Mouse (Mus musculus) stomach, postnatal 0 days (tissue): ENCODE data around the gene Thg1l. TPM values are rescaled to one million over a fixed set of nuclear protein-coding genes. Genes with fewer than 3 reads are reported as not detected.

Source experiments
- ATAC-seq: fragments of 200-750 bp; cut with Nextera tagmentation; 2 replicates; pipeline ENCODE4 v1.8.0; 2017; ENCODE audit not compliant: low FRiP score, low TSS enrichment
- DNase-seq: peaks from one replicate; pipeline ENCODE4 v3.0.0-alpha.2; 2016; ENCODE audit warnings: low spot score
- H3K27ac ChIP-seq: fragments of 300-500 bp; sonication (generic); replicated peaks from 2 replicates; pipeline ENCODE4 v1.5.1; 2014; ENCODE audit warnings: mild to moderate bottlenecking, control low read depth
- H3K27me3 ChIP-seq: fragments of 300-500 bp; sonication (generic); 2 replicates; pipeline ENCODE4 v1.6.1; 2014; ENCODE audit warnings: low read length; ENCODE audit not compliant: control insufficient read depth, insufficient read depth
- H3K36me3 ChIP-seq: fragments of 300-500 bp; sonication (generic); 2 replicates; pipeline ENCODE4 v1.6.1; 2014; ENCODE audit warnings: low read length, mixed read lengths; ENCODE audit not compliant: control insufficient read depth, insufficient read depth
- H3K4me1 ChIP-seq: fragments of 300-500 bp; sonication (generic); replicated peaks from 2 replicates; pipeline ENCODE4 v1.6.1; 2014; ENCODE audit warnings: antibody characterized with exemption; ENCODE audit not compliant: control insufficient read depth, insufficient read depth
- H3K4me2 ChIP-seq: fragments of 300-500 bp; sonication (generic); replicated peaks from 2 replicates; pipeline ENCODE4 v1.6.1; 2014; ENCODE audit warnings: low read depth, mild to moderate bottlenecking, control low read depth, moderate library complexity
- H3K4me3 ChIP-seq: fragments of 300-500 bp; sonication (generic); 2 replicates; pipeline ENCODE4 v1.5.1; 2014; ENCODE audit warnings: low read depth, low read length, control low read depth
- H3K9ac ChIP-seq: fragments of 300-500 bp; sonication (generic); 2 replicates; pipeline ENCODE4 v1.6.1; 2014; ENCODE audit warnings: mild to moderate bottlenecking, low read length, control low read depth, mixed read lengths
- H3K9me3 ChIP-seq: fragments of 300-500 bp; sonication (generic); 2 replicates; pipeline ENCODE4 v1.6.1; 2016; ENCODE audit warnings: low read length; ENCODE audit not compliant: control insufficient read depth
- CTCF ChIP-seq: IDR thresholded peaks from 2 replicates; pipeline ENCODE4 v1.5.1; 2016; ENCODE audit warnings: antibody characterized with exemption, low read depth, mild to moderate bottlenecking, moderate library complexity
- EP300 ChIP-seq: optimal IDR thresholded peaks from 2 replicates; pipeline ENCODE3; 2016; ENCODE audit warnings: antibody characterized with exemption
- WGBS: fragments of 180-500 bp; shearing (Covaris S2); extraction: QIAGEN DNeasy Blood & Tissue Kit; methylation state at CpG from one replicate; pipeline ENCODE4 v1.1.7; 2014; 5-methylcytosine and 5-hydroxymethylcytosine counted together
- polyA plus RNA-seq: library from polyadenylated mRNA; unstranded; fragments of >200 nt; fragmentation: Nextera tagmentation; extraction: Ambion mirVana; gene quantifications from 2 replicates; pipeline ENCODE4 v1.2.1, GENCODE M21; 2015

Thg1l gene
- polyA plus RNA-seq, 1 experiment from 2014 or later = 6.9 TPM

DNA sequence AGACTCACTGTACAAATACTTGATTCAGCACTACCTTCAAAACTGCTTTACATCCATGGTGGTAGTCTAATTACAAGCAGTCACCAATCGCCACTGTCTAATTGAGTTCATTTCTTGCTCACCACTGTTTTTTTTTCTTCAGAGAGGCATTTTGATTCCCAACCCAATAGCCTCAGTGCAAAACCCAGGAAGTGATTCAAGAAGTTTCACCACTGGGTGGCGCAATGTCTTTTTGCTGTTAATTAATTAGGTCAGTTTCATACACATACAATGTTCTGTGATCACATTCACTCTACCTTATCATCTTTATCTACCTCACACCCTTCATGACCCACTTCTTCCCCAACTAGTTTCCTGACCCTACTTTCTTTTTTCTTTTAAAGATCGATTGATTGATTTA, 4.3 kb upstream of the Thg1l start:
- H3K4me3 ChIP-seq = no peak overlapping the region
- peak; percentile 32 for DNase-seq
- no peaks in the 10 kb centered on the region for H3K36me3 ChIP-seq
- 82% methylated on average over 3 of the region's 3 CpGs for WGBS
- no peak overlapping the region for H3K4me2 ChIP-seq
- H3K9me3 ChIP-seq = no peaks in the 10 kb centered on the region
- no peak for TF ChIP-seq EP300
- TF ChIP-seq CTCF = peak; percentile 63
- no peak overlapping the region for H3K9ac ChIP-seq
- no peaks in the 10 kb centered on the region for H3K27me3 ChIP-seq
- no peaks in the 10 kb centered on the region for H3K4me1 ChIP-seq
- H3K27ac ChIP-seq = no peak overlapping the region
- no peak for ATAC-seq

DNA sequence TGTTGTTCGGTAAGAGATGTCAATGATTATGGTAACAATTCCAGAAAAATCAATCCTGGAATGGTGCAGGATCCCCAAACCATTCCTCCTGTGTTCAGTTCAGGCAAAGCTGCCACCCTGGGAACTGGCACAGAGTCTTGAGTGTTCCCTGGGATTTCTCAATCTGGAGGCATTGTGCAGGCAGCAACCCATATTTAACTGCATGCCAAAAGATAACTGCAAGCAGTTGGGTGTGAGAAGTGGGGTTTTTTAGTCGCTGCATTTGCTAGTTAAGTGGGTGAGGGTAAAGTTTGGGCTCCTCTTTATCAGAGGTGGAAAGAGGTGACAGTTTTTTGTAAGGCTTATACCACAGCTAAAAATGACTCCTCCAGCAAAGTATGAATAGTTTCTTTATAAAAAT, 7.8 kb downstream of the Thg1l start:
- H3K27ac ChIP-seq = no peak overlapping the region
- no peak overlapping the region for H3K9ac ChIP-seq
- no peak overlapping the region for H3K4me2 ChIP-seq
- no peak overlapping the region for H3K4me3 ChIP-seq
- H3K9me3 ChIP-seq = no peaks in the 10 kb centered on the region
- peaks cover 6% of the 10 kb centered on the region for H3K36me3 ChIP-seq
- DNase-seq (no peak), ATAC-seq (no peak)
- no peaks in the 10 kb centered on the region for H3K27me3 ChIP-seq
- H3K4me1 ChIP-seq = no peaks in the 10 kb centered on the region
- TF ChIP-seq CTCF (no peak), EP300 (no peak)
- WGBS = 88% methylated on average over 2 of the region's 2 CpGs

- no peak overlapping the region for H3K27ac ChIP-seq
- H3K4me3 ChIP-seq = no peak overlapping the region
- 74% methylated on average over 4 of the region's 4 CpGs for whole genome bisulfite sequencing
- H3K36me3 ChIP-seq = peaks cover 6% of the 10 kb centered on the region
- ATAC-seq = no peak
- H3K4me1 ChIP-seq = no peaks in the 10 kb centered on the region
- TF ChIP-seq CTCF (no peak), EP300 (no peak)
- DNase-seq = no peak
- H3K27me3 ChIP-seq = no peaks in the 10 kb centered on the region
- H3K9ac ChIP-seq = no peak overlapping the region
- H3K9me3 ChIP-seq = no peaks in the 10 kb centered on the region
- H3K4me2 ChIP-seq = no peak overlapping the region
These were observed 8.5 kb downstream of the Thg1l start for GRCm38 (mm10) chr11:45946796-45947195.

- no peaks in the 10 kb centered on the region for H3K4me1 ChIP-seq
- peak within 1 kb of the TSS; percentile 97 for H3K4me2 ChIP-seq
- DNase-seq = peak; percentile 98
- no peaks in the 10 kb centered on the region for H3K9me3 ChIP-seq
- H3K4me3 ChIP-seq = peak within 1 kb of the TSS; percentile 87
- peaks cover 2% of the 10 kb centered on the region; the same call in 1 of the 2 replicates for H3K36me3 ChIP-seq
- H3K9ac ChIP-seq = peak within 1 kb of the TSS; percentile 84
- ATAC-seq = peak; percentile 93
- no peaks in the 10 kb centered on the region for H3K27me3 ChIP-seq
- WGBS = under 1% methylated on average over 34 of the region's 55 CpGs
- H3K27ac ChIP-seq = peak within 1 kb of the TSS; percentile 30; the same call in 1 of the 2 replicates
- TF ChIP-seq EP300 (no peak), CTCF (peak; percentile 100)
These were observed 10.6 kb downstream of the Thg1l start, which contains the start of gene Lsm11 for GRCm38 (mm10) chr11:45944643-45945156. Gene Lsm11 (minus strand): TSS chr11:45944935.

- no peaks in the 10 kb centered on the region for H3K4me1 ChIP-seq
- H3K27ac ChIP-seq = peak overlapping the region; percentile 30; the same call in 1 of the 2 replicates
- DNase-seq (peak; percentile 43), ATAC-seq (peak; percentile 60)
- no peaks in the 10 kb centered on the region for H3K36me3 ChIP-seq
- TF ChIP-seq CTCF = no peak
- TF ChIP-seq EP300 = no peak
- under 1% methylated on average over 47 of the region's 49 CpGs for WGBS
- H3K9me3 ChIP-seq = no peaks in the 10 kb centered on the region
- peak overlapping the region; percentile 87 for H3K4me3 ChIP-seq
- H3K27me3 ChIP-seq = no peaks in the 10 kb centered on the region
- peak overlapping the region; percentile 97 for H3K4me2 ChIP-seq
- peak overlapping the region; percentile 84 for H3K9ac ChIP-seq
These were observed 11.2 kb downstream of the Thg1l start for GRCm38 (mm10) chr11:45943891-45944642.

DNA sequence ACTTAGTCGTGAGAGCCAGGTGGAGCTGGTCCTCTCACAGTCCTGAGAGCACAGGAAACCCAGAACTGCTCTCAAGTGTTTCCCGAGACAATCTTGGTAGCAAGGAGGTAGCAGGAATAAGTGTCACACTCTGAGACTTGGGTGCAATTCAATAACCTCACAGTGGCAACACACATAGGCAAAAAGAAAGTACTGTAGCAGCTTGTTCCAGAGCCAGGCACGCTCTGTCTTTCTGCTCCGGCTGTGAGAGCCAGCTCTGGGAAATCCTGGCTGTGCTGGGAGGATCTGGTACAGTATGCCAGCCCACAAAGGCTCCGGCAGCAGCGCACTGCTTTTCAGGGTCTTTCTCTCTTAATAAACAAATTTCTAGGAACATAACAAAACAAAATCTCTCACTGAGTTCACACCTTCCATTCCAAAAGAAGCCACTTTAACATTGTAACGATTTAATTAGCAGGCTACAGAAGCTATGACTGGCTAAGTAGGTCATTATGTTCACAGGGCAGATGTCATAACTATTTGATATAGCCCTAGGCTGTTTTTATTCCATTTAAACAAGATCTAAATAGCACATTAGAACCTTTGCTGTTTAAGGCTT, 12.1 kb downstream of the Thg1l start:
- no peak overlapping the region for H3K27ac ChIP-seq
- no peaks in the 10 kb centered on the region for H3K36me3 ChIP-seq
- DNase-seq (no peak), ATAC-seq (no peak)
- H3K4me3 ChIP-seq = peak overlapping the region; percentile 87
- peak overlapping the region; percentile 97 for H3K4me2 ChIP-seq
- H3K9me3 ChIP-seq = no peaks in the 10 kb centered on the region
- TF ChIP-seq EP300 (no peak), CTCF (no peak)
- 49% methylated on average over 7 of the region's 7 CpGs for WGBS
- no peaks in the 10 kb centered on the region for H3K4me1 ChIP-seq
- peak overlapping the region; percentile 84; the same call in 1 of the 2 replicates for H3K9ac ChIP-seq
- H3K27me3 ChIP-seq = no peaks in the 10 kb centered on the region
